Mouse (Mus musculus): ENCODE results near the gene Cyb5rl.
"Not testable (repeated sequence)": the region's sequence is repeated elsewhere in the genome, so short reads cannot be mapped to it uniquely, and the experiment has no call there.

Cyb5rl gene

GRCm38 (mm10) chr4:107109181-107109580, 42.4 kb downstream of the Cyb5rl start:
- DNase-seq (ENCODE audit: low spot score): not testable (repeated sequence)

GRCm38 (mm10) chr4:107114278-107114677, 47.5 kb downstream of the Cyb5rl start:
- no peak for DNase-seq (ENCODE audit: low spot score)

- no peak for DNase-seq (ENCODE audit: low spot score)
These were observed 51.1 kb downstream of the Cyb5rl start for GRCm38 (mm10) chr4:107117741-107118385.

GRCm38 (mm10) chr4:107119056-107119455, 52.3 kb downstream of the Cyb5rl start:
- no peak for DNase-seq (ENCODE audit: low spot score)

- DNase-seq (ENCODE audit: low spot score): no peak
These were observed 53.9 kb downstream of the Cyb5rl start for GRCm38 (mm10) chr4:107120676-107121075.

GRCm38 (mm10) chr4:107121165-107121943, 54.6 kb downstream of the Cyb5rl start:
- DNase-seq (ENCODE audit: low spot score): peak; percentile 39

- no peak for DNase-seq (ENCODE audit: low spot score)
These were observed 57.6 kb downstream of the Cyb5rl start for GRCm38 (mm10) chr4:107124376-107124775.

GRCm38 (mm10) chr4:107125101-107125500, 58.3 kb downstream of the Cyb5rl start:
- DNase-seq (ENCODE audit: low spot score): no peak

GRCm38 (mm10) chr4:107126389-107126788, 59.6 kb downstream of the Cyb5rl start:
- no peak for DNase-seq (ENCODE audit: low spot score)

- no peak for DNase-seq (ENCODE audit: low spot score)
These were observed 60.2 kb downstream of the Cyb5rl start for GRCm38 (mm10) chr4:107126891-107127524.

- no peak for DNase-seq (ENCODE audit: low spot score)
These were observed 61.3 kb downstream of the Cyb5rl start for GRCm38 (mm10) chr4:107127901-107128669.

- no peak for DNase-seq (ENCODE audit: low spot score)
These were observed 62.6 kb downstream of the Cyb5rl start for GRCm38 (mm10) chr4:107129373-107129772.

GRCm38 (mm10) chr4:107130534-107130933, 63.7 kb downstream of the Cyb5rl start:
- DNase-seq (ENCODE audit: low spot score): no peak

- no peak for DNase-seq (ENCODE audit: low spot score)
These were observed 68.1 kb downstream of the Cyb5rl start for GRCm38 (mm10) chr4:107134891-107135290.

GRCm38 (mm10) chr4:107135663-107136062, 68.9 kb downstream of the Cyb5rl start:
- DNase-seq (ENCODE audit: low spot score): no peak

GRCm38 (mm10) chr4:107136531-107136930, 69.7 kb downstream of the Cyb5rl start:
- DNase-seq (ENCODE audit: low spot score): no peak

All from ovary, postnatal 36 days (tissue).